Mouse (Mus musculus): ENCODE measurements around the gene Ap4e1. TPM values are rescaled to one million over a fixed set of nuclear protein-coding genes. Genes with fewer than 3 reads are reported as not detected.
"Not testable (repeated sequence)": the region's sequence is repeated elsewhere in the genome, so short reads cannot be mapped to it uniquely, and the experiment has no call there.

Ap4e1 gene
- polyA plus RNA-seq, 1 experiment from 2014 or later: 3.9 TPM

- H3K4me3 ChIP-seq (replicated peaks); H3K4me2 ChIP-seq; H3K27ac ChIP-seq (replicated peaks); H3K9ac ChIP-seq; H3K36me3 ChIP-seq (replicated peaks); H3K27me3 ChIP-seq; H3K9me3 ChIP-seq (replicated peaks); ATAC-seq (ENCODE audit: insufficient read depth): not testable (repeated sequence)
- WGBS (ENCODE audit: insufficient replicate concordance): 50% methylated on average over 2 of the region's 2 CpGs
- peaks cover 26% of the 10 kb centered on the region for H3K4me1 ChIP-seq (replicated peaks)
Observed at GRCm38 (mm10) chr2:127079066-127079465, 70.5 kb downstream of the Ap4e1 start.

GRCm38 (mm10) chr2:127079881-127080590 is 71.5 kb downstream of the Ap4e1 start:
- ATAC-seq (ENCODE audit: insufficient read depth): peak; percentile 41

GRCm38 (mm10) chr2:127080591-127081218 is 72.2 kb downstream of the Ap4e1 start:
- no peak overlapping the region for H3K9ac ChIP-seq
- peak overlapping the region; percentile 43 for H3K4me2 ChIP-seq
- ATAC-seq (ENCODE audit: insufficient read depth): peak; percentile 91
- WGBS (ENCODE audit: insufficient replicate concordance): 46% methylated on average over 11 of the region's 11 CpGs
- H3K27me3 ChIP-seq: no peaks in the 10 kb centered on the region
- H3K9me3 ChIP-seq (replicated peaks): no peaks in the 10 kb centered on the region
- H3K4me3 ChIP-seq (replicated peaks): no peak overlapping the region
- H3K4me1 ChIP-seq (replicated peaks): peaks cover 26% of the 10 kb centered on the region
- H3K36me3 ChIP-seq (replicated peaks): peaks cover 3% of the 10 kb centered on the region; the same call in 1 of the 2 replicates
- H3K27ac ChIP-seq (replicated peaks): peak overlapping the region; percentile 68

More at GRCm38 (mm10) chr2:127079881-127080590, 71.5 kb downstream of the Ap4e1 start:
- H3K36me3 ChIP-seq (replicated peaks): peaks cover 3% of the 10 kb centered on the region; the same call in 1 of the 2 replicates
- 60% methylated on average over 11 of the region's 11 CpGs for WGBS (ENCODE audit: insufficient replicate concordance)
- peaks cover 26% of the 10 kb centered on the region for H3K4me1 ChIP-seq (replicated peaks)
- H3K27ac ChIP-seq (replicated peaks): peak overlapping the region; percentile 68
- no peaks in the 10 kb centered on the region for H3K9me3 ChIP-seq (replicated peaks)
- no peak overlapping the region for H3K9ac ChIP-seq
- no peak overlapping the region for H3K4me3 ChIP-seq (replicated peaks)
- H3K4me2 ChIP-seq: peak overlapping the region; percentile 43
- no peaks in the 10 kb centered on the region for H3K27me3 ChIP-seq

GRCm38 (mm10) chr2:127086235-127086634 is 77.7 kb downstream of the Ap4e1 start:
- H3K4me1 ChIP-seq (replicated peaks): peaks cover 1% of the 10 kb centered on the region
- no peak for ATAC-seq (ENCODE audit: insufficient read depth)
- no peak overlapping the region for H3K9ac ChIP-seq
- 49% methylated on average over 5 of the region's 5 CpGs for WGBS (ENCODE audit: insufficient replicate concordance)
- H3K27ac ChIP-seq (replicated peaks): no peak overlapping the region
- no peak overlapping the region for H3K4me2 ChIP-seq
- no peak overlapping the region for H3K4me3 ChIP-seq (replicated peaks)
- peaks cover 21% of the 10 kb centered on the region for H3K36me3 ChIP-seq (replicated peaks)
- no peaks in the 10 kb centered on the region for H3K9me3 ChIP-seq (replicated peaks)
- no peaks in the 10 kb centered on the region for H3K27me3 ChIP-seq

GRCm38 (mm10) chr2:127090151-127090550 is 81.6 kb downstream of the Ap4e1 start:
- not testable (repeated sequence) for H3K4me3 ChIP-seq (replicated peaks); H3K4me1 ChIP-seq (replicated peaks); H3K9ac ChIP-seq; H3K27me3 ChIP-seq; H3K27ac ChIP-seq (replicated peaks); ATAC-seq (ENCODE audit: insufficient read depth); H3K9me3 ChIP-seq (replicated peaks); H3K4me2 ChIP-seq
- peaks cover 34% of the 10 kb centered on the region for H3K36me3 ChIP-seq (replicated peaks)

- Histone ChIP-seq H3K4me2 (no peak overlapping the region), H3K4me1 (replicated peaks) (no peaks in the 10 kb centered on the region), H3K27me3 (no peaks in the 10 kb centered on the region), H3K4me3 (replicated peaks) (no peak overlapping the region), H3K36me3 (replicated peaks) (peaks cover 33% of the 10 kb centered on the region), H3K9me3 (replicated peaks) (no peaks in the 10 kb centered on the region), H3K27ac (replicated peaks) (no peak overlapping the region), H3K9ac (no peak overlapping the region)
- no peak for ATAC-seq (ENCODE audit: insufficient read depth)
- 74% methylated on average over 8 of the region's 8 CpGs for WGBS (ENCODE audit: insufficient replicate concordance)
Observed at GRCm38 (mm10) chr2:127092000-127092399, 83.5 kb downstream of the Ap4e1 start.

- Histone ChIP-seq H3K27ac (replicated peaks) (no peak overlapping the region), H3K36me3 (replicated peaks) (peaks cover 100% of the 10 kb centered on the region), H3K4me3 (replicated peaks) (no peak overlapping the region), H3K4me1 (replicated peaks) (no peaks in the 10 kb centered on the region), H3K9me3 (replicated peaks) (no peaks in the 10 kb centered on the region), H3K27me3 (no peaks in the 10 kb centered on the region), H3K4me2 (no peak overlapping the region), H3K9ac (no peak overlapping the region)
- 87% methylated on average over 4 of the region's 4 CpGs for WGBS (ENCODE audit: insufficient replicate concordance)
- ATAC-seq (ENCODE audit: insufficient read depth): no peak
Observed at GRCm38 (mm10) chr2:127108986-127109385, 100.5 kb downstream of the Ap4e1 start.

Small RNA genes within 50 kb of the gene (microRNA-seq; reads per million reads assigned to microRNA genes)
- not detected for gene Gm24081

Other genes with a start within 250 kb of the Ap4e1 start
- gene Usp50, start 225.2 kb upstream of the Ap4e1 start, polyA plus RNA-seq (2015; fragmentation: Nextera tagmentation; extraction: Ambion mirVana): 1.0 and 1.3 TPM in 2 replicates
- gene Trpm7, start 132.5 kb upstream of the Ap4e1 start, polyA plus RNA-seq (2015; fragmentation: Nextera tagmentation; extraction: Ambion mirVana): 18.6 and 20.0 TPM in 2 replicates
- 20.0 and 25.3 TPM in 2 replicates for gene Sppl2a, start 75.5 kb upstream of the Ap4e1 start, polyA plus RNA-seq (2015; fragmentation: Nextera tagmentation; extraction: Ambion mirVana)
- gene Blvra, start 61.9 kb downstream of the Ap4e1 start, polyA plus RNA-seq (2015; fragmentation: Nextera tagmentation; extraction: Ambion mirVana): 51.6 and 56.3 TPM in 2 replicates
- gene Ncaph, start 125.2 kb downstream of the Ap4e1 start, polyA plus RNA-seq (2015; fragmentation: Nextera tagmentation; extraction: Ambion mirVana): 54.9 and 57.2 TPM in 2 replicates
- gene Itpripl1, start 134.7 kb downstream of the Ap4e1 start, polyA plus RNA-seq (2015; fragmentation: Nextera tagmentation; extraction: Ambion mirVana): 23.3 and 24.0 TPM in 2 replicates
- gene 1810024B03Rik, start 199.6 kb downstream of the Ap4e1 start, polyA plus RNA-seq (2015; fragmentation: Nextera tagmentation; extraction: Ambion mirVana): 0.58 and 0.76 TPM in 2 replicates
- 23.3 and 29.1 TPM in 2 replicates for gene Snrnp200, start 199.7 kb downstream of the Ap4e1 start, polyA plus RNA-seq (2015; fragmentation: Nextera tagmentation; extraction: Ambion mirVana)
- gene Ciao1, start 239.1 kb downstream of the Ap4e1 start, polyA plus RNA-seq (2015; fragmentation: Nextera tagmentation; extraction: Ambion mirVana): 39.9 and 40.7 TPM in 2 replicates
- gene Tmem127, start 239.2 kb downstream of the Ap4e1 start, polyA plus RNA-seq (2015; fragmentation: Nextera tagmentation; extraction: Ambion mirVana): 12.1 and 12.2 TPM in 2 replicates

All from liver, embryonic 15.5 days (tissue).